Mouse (Mus musculus) CH12.LX (cell line): ENCODE data around the gene Tsc22d2. TPM values are rescaled to one million over a fixed set of nuclear protein-coding genes. Genes with fewer than 3 reads are reported as not detected.
A peak's percentile ranks its signal among the peaks of the same experiment; 100 is the strongest.

ENCODE experiments used
- DNase-seq: peaks from one replicate; pipeline ENCODE4 v3.0.0-alpha.2; 2013; ENCODE audit errors: extremely low read depth
- H3K27ac ChIP-seq: 2 replicates; pipeline ENCODE4 v1.5.1; 2012; ENCODE audit warnings: low read depth, mild to moderate bottlenecking, control low read depth, moderate library complexity; ENCODE audit not compliant: insufficient read depth
- H3K27me3 ChIP-seq: replicated peaks from 2 replicates; pipeline ENCODE3; 2012; ENCODE audit warnings: inconsistent platforms
- H3K36me3 ChIP-seq, 2 experiments: replicated peaks in 1 of 2; 2 replicates each; pipeline versions ENCODE3 to v1.6.1; 2012; ENCODE audit warnings: inconsistent platforms in 1 of 2, low read length in 1 of 2, mild to moderate bottlenecking in 1 of 2, mixed read lengths in 1 of 2, moderate library complexity in 1 of 2; ENCODE audit not compliant: control insufficient read depth in 1 of 2, insufficient read depth in 1 of 2
- H3K4me1 ChIP-seq, 2 experiments: 2 replicates each; pipeline ENCODE4 v1.6.1; 2012; ENCODE audit warnings: inconsistent platforms in 1 of 2, moderate library complexity in 1 of 2; ENCODE audit not compliant: insufficient read depth in 2 of 2, control insufficient read depth in 1 of 2
- H3K4me2 ChIP-seq: 2 replicates; pipeline ENCODE4 v1.6.1; 2012; ENCODE audit warnings: low read depth, mild to moderate bottlenecking, control low read depth; ENCODE audit not compliant: poor library complexity, insufficient read depth, severe bottlenecking
- H3K4me3 ChIP-seq, 3 experiments: fragments of 150-350 bp in 1 of 3; sonication (generic) in 1 of 3; replicated peaks in 1 of 3; 2 replicates each; pipeline versions ENCODE3 to v1.5.1; 2011 to 2012; ENCODE audit warnings: low read depth in 2 of 3, low read length in 2 of 3, mild to moderate bottlenecking in 2 of 3, moderate library complexity in 2 of 3, control low read depth in 1 of 3, improper control_type of control experiment in 1 of 3, inconsistent platforms in 1 of 3, mixed read lengths in 1 of 3; ENCODE audit not compliant: poor library complexity in 1 of 3
- H3K79me2 ChIP-seq: replicated peaks from 2 replicates; pipeline ENCODE4 v1.6.1; 2012; ENCODE audit warnings: mild to moderate bottlenecking, moderate library complexity; ENCODE audit not compliant: control insufficient read depth, poor library complexity, insufficient read depth, severe bottlenecking; ENCODE audit errors: extremely low read depth
- H3K9ac ChIP-seq: 2 replicates; pipeline ENCODE4 v1.6.1; 2012; ENCODE audit warnings: low read depth, mild to moderate bottlenecking, control low read depth, moderate library complexity; ENCODE audit not compliant: insufficient read depth
- H3K9me3 ChIP-seq: replicated peaks from 2 replicates; pipeline ENCODE3; 2012; ENCODE audit warnings: low read length, inconsistent platforms, mixed read lengths
- BHLHE40 ChIP-seq: IDR thresholded peaks from 2 replicates; pipeline ENCODE4 v1.6.1; 2011; ENCODE audit warnings: mild to moderate bottlenecking, low read depth, low read length, improper control_type of control experiment
- CHD1 ChIP-seq: IDR thresholded peaks from 2 replicates; pipeline ENCODE4 v1.6.1; 2012; ENCODE audit warnings: low read depth, low read length, improper control_type of control experiment, inconsistent platforms
- CHD2 ChIP-seq: IDR thresholded peaks from 2 replicates; pipeline ENCODE4 v1.6.1; 2011; ENCODE audit warnings: low read length, improper control_type of control experiment
- CTCF ChIP-seq, 2 experiments: IDR thresholded peaks in 1 of 2; conservative IDR thresholded peaks in 1 of 2; 2 replicates each; pipeline ENCODE4 v1.5.1; 2011 to 2012; ENCODE audit warnings: low read depth in 2 of 2, low read length in 2 of 2, improper control_type of control experiment in 1 of 2, inconsistent platforms in 1 of 2, mild to moderate bottlenecking in 1 of 2, moderate library complexity in 1 of 2
- E2F4 ChIP-seq: IDR thresholded peaks from 2 replicates; pipeline ENCODE4 v1.6.1; 2011; ENCODE audit warnings: low read depth, low read length, improper control_type of control experiment; ENCODE audit not compliant: insufficient replicate concordance
- ELF1 ChIP-seq: IDR thresholded peaks from 2 replicates; pipeline ENCODE4 v1.6.1; 2014; ENCODE audit warnings: low read depth, mild to moderate bottlenecking, inconsistent platforms, low read length, improper control_type of control experiment
- EP300 ChIP-seq: IDR thresholded peaks from 2 replicates; pipeline ENCODE4 v1.6.1; 2011; ENCODE audit warnings: low read length, improper control_type of control experiment
- ETS1 ChIP-seq: conservative IDR thresholded peaks from 2 replicates; pipeline ENCODE4 v1.6.1; 2012; ENCODE audit warnings: low read depth, mild to moderate bottlenecking, inconsistent platforms, low read length, improper control_type of control experiment, moderate library complexity
- GABPA ChIP-seq: IDR thresholded peaks from 2 replicates; pipeline ENCODE4 v1.6.1; 2012; ENCODE audit warnings: low read depth, low read length, improper control_type of control experiment, inconsistent platforms; ENCODE audit not compliant: insufficient replicate concordance
- HCFC1 ChIP-seq: IDR thresholded peaks from 2 replicates; pipeline ENCODE4 v1.6.1; 2012; ENCODE audit warnings: low read depth, mild to moderate bottlenecking, inconsistent platforms, low read length, improper control_type of control experiment
- IRF4 ChIP-seq: IDR thresholded peaks from 2 replicates; pipeline ENCODE4 v1.6.1; 2014; ENCODE audit warnings: low read depth, mild to moderate bottlenecking, inconsistent platforms, low read length, improper control_type of control experiment
- JUN ChIP-seq: IDR thresholded peaks from 2 replicates; pipeline ENCODE4 v1.6.1; 2011; ENCODE audit warnings: low read depth, mild to moderate bottlenecking, low read length, improper control_type of control experiment, moderate library complexity; ENCODE audit not compliant: insufficient read depth
- JUND ChIP-seq: conservative IDR thresholded peaks from 2 replicates; pipeline ENCODE4 v1.6.1; 2011; ENCODE audit warnings: low read depth, low read length, improper control_type of control experiment
- KAT2A ChIP-seq: IDR thresholded peaks from 2 replicates; pipeline ENCODE4 v1.6.1; 2012; ENCODE audit warnings: low read length, improper control_type of control experiment, inconsistent platforms; ENCODE audit not compliant: insufficient replicate concordance
- MAFK ChIP-seq: IDR thresholded peaks from 2 replicates; pipeline ENCODE4 v1.6.1; 2011; ENCODE audit warnings: low read length, improper control_type of control experiment; ENCODE audit not compliant: insufficient replicate concordance
- MAX ChIP-seq: IDR thresholded peaks from 2 replicates; pipeline ENCODE4 v1.6.1; 2011; ENCODE audit warnings: low read length, improper control_type of control experiment
- MAZ ChIP-seq: IDR thresholded peaks from 2 replicates; pipeline ENCODE4 v1.6.1; 2012; ENCODE audit warnings: low read depth, mild to moderate bottlenecking, inconsistent platforms, low read length, improper control_type of control experiment, moderate library complexity
- MEF2A ChIP-seq: IDR thresholded peaks from 2 replicates; pipeline ENCODE4 v1.6.1; 2014; ENCODE audit warnings: low read depth, mild to moderate bottlenecking, inconsistent platforms, low read length, improper control_type of control experiment, borderline replicate concordance
- MXI1 ChIP-seq: IDR thresholded peaks from 2 replicates; pipeline ENCODE4 v1.6.1; 2011; ENCODE audit warnings: mild to moderate bottlenecking, low read depth, low read length, improper control_type of control experiment
- MYC ChIP-seq: IDR thresholded peaks from 2 replicates; pipeline ENCODE4 v1.6.1; 2011; ENCODE audit warnings: low read depth, mild to moderate bottlenecking, improper control_type of control experiment, low read length
- NELFE ChIP-seq: IDR thresholded peaks from 2 replicates; pipeline ENCODE4 v1.6.1; 2011; ENCODE audit warnings: low read depth, low read length, improper control_type of control experiment
- NRF1 ChIP-seq: IDR thresholded peaks from 2 replicates; pipeline ENCODE4 v1.6.1; 2014; ENCODE audit warnings: low read depth, mild to moderate bottlenecking, inconsistent platforms, low read length, improper control_type of control experiment, moderate library complexity
- PAX5 ChIP-seq: IDR thresholded peaks from 2 replicates; pipeline ENCODE4 v1.6.1; 2012; ENCODE audit warnings: low read length, inconsistent platforms, mixed read lengths
- POLR2A ChIP-seq: IDR thresholded peaks from 2 replicates; pipeline ENCODE4 v1.6.1; 2011; ENCODE audit warnings: low read depth, mild to moderate bottlenecking, improper control_type of control experiment, low read length
- POLR2AphosphoS2 ChIP-seq: IDR thresholded peaks from 2 replicates; pipeline ENCODE4 v1.6.1; 2011; ENCODE audit warnings: low read depth, low read length, improper control_type of control experiment
- RAD21 ChIP-seq: IDR thresholded peaks from 2 replicates; pipeline ENCODE4 v1.6.1; 2011; ENCODE audit warnings: low read depth, mild to moderate bottlenecking, low read length, improper control_type of control experiment, moderate library complexity
- RCOR1 ChIP-seq: conservative IDR thresholded peaks from 2 replicates; pipeline ENCODE4 v1.6.1; 2012; ENCODE audit warnings: low read depth, mild to moderate bottlenecking, inconsistent platforms, low read length, improper control_type of control experiment
- SIN3A ChIP-seq: IDR thresholded peaks from 2 replicates; pipeline ENCODE4 v1.6.1; 2012; ENCODE audit warnings: low read length, improper control_type of control experiment, inconsistent platforms
- SMC3 ChIP-seq: IDR thresholded peaks from 2 replicates; pipeline ENCODE4 v1.6.1; 2011; ENCODE audit warnings: low read depth, low read length, improper control_type of control experiment
- TBP ChIP-seq: conservative IDR thresholded peaks from 2 replicates; pipeline ENCODE4 v1.6.1; 2011; ENCODE audit warnings: low read depth, low read length, improper control_type of control experiment
- TCF12 ChIP-seq: IDR thresholded peaks from 2 replicates; pipeline ENCODE4 v1.6.1; 2014; ENCODE audit warnings: low read depth, mild to moderate bottlenecking, inconsistent platforms, low read length, improper control_type of control experiment
- UBTF ChIP-seq: IDR thresholded peaks from 2 replicates; pipeline ENCODE4 v1.6.1; 2012; ENCODE audit warnings: low read depth, mild to moderate bottlenecking, inconsistent platforms, low read length, improper control_type of control experiment, moderate library complexity
- USF1 ChIP-seq: IDR thresholded peaks from 2 replicates; pipeline ENCODE4 v1.6.1; 2014; ENCODE audit warnings: low read depth, mild to moderate bottlenecking, inconsistent platforms, low read length, improper control_type of control experiment
- USF2 ChIP-seq: conservative IDR thresholded peaks from 2 replicates; pipeline ENCODE4 v1.6.1; 2011; ENCODE audit warnings: low read depth, low read length, improper control_type of control experiment
- ZC3H11A ChIP-seq: IDR thresholded peaks from 2 replicates; pipeline ENCODE4 v1.6.1; 2012; ENCODE audit warnings: low read depth, mild to moderate bottlenecking, inconsistent platforms, low read length, improper control_type of control experiment
- ZKSCAN1 ChIP-seq: IDR thresholded peaks from 2 replicates; pipeline ENCODE4 v1.6.1; 2012; ENCODE audit warnings: low read depth, inconsistent platforms, low read length, improper control_type of control experiment, borderline replicate concordance
- ZMIZ1 ChIP-seq: IDR thresholded peaks from 2 replicates; pipeline ENCODE4 v1.6.1; 2012; ENCODE audit warnings: low read depth, mild to moderate bottlenecking, inconsistent platforms, low read length, improper control_type of control experiment
- ZNF384 ChIP-seq: IDR thresholded peaks from 2 replicates; pipeline ENCODE4 v1.6.1; 2012; ENCODE audit warnings: low read depth, low read length, improper control_type of control experiment, inconsistent platforms
- dilution Hi-C: fragments of 300-500 bp; cut with MboI; formaldehyde crosslinking; loops from 2 replicates; pipeline ENCODE4 v1.14.3; 2020; ENCODE audit warnings: low sequenced_read_pairs; ENCODE audit not compliant: extremely low pct_unique_long_range_greater_than_20kb, extremely low pct_ligation_motif_present
- in situ Hi-C: fragments of 300-500 bp; cut with MboI; formaldehyde crosslinking; loops from 3 replicates; pipeline ENCODE4 v1.14.3; 2019; ENCODE audit warnings: low sequenced_read_pairs, low pct_ligation_motif_present, low pct_unique_long_range_greater_than_20kb, mixed read lengths
- polyA plus RNA-seq: library from polyadenylated mRNA; unstranded; fragments of >175 nt; gene quantifications from 2 replicates; pipeline ENCODE4 v1.2.1, GENCODE M21; 2012; ENCODE audit warnings: low read depth; ENCODE audit not compliant: insufficient read length
- total RNA-seq, 2 experiments: library from RNA; depleted of rRNA; stranded (reverse); fragments of 300-350 nt in 1 of 2; fragments of >200 nt in 1 of 2; gene quantifications; 2 replicates each; pipeline ENCODE4 v1.2.3; 2012 to 2014

The Tsc22d2 gene
- total and polyA plus RNA-seq, 3 experiments: 9.0 to 17.4 (median 12.9) TPM

DNA sequence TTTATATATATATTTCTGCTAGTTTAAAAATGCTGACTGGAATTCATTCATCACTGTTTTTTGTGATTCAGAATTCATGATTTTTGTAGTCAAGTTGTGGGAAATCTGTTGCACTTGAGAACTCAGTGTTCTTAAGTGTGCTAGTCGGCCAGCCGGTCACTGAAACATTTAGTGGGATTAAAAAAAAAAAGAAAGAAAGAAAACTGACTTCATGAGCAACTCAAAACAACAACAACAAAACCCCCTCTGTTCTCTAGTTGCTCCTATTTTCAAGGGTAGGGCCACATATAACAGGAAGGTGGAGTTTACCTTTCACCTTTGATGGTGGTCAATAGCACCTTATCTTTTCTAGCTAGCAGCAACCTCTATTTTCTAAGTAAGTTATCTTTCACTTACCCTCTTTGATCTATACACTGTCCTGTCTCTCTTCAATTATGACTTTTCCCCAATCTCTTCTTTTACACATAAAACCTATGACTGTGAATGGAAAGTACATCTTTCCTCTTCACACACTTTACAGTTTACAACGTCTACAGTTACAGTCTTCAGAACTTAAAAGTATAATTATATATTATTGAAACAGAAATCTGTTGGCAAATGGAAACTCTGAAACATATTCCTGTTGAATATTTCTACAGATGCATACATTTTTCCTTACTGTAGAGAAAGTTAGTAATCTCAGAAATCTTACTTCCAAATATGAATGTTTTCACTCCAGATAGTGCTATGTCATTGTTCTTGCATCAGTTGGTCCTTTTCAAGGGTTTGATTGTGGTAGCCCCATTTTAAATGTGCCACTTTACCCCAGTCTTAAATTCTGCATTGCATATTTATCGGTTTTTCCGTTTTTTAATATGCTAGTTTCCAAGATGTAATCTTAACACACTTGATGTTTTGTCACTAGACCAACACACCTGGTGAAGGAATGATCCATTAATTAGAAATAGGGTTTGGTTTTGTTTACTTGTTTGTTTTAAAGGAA, 4.5 kb downstream of the Tsc22d2 start:
- dilution Hi-C loops (no loop called here), in situ Hi-C loops (loop anchor here (25.0 kb wide), 1 partner anchor 268 kb away; the partner anchor contains the start of gene Siah2)
- TF ChIP-seq HCFC1 (no peak), TCF12 (no peak), ETS1 (no peak), TBP (no peak), UBTF (no peak), POLR2A (no peak), MXI1 (0 out of 2 replicates have a peak, but pooled peaks have one; percentile 24), BHLHE40 (no peak), NELFE (no peak), PAX5 (no peak), ZC3H11A (no peak), ZMIZ1 (no peak), RAD21 (no peak), NRF1 (no peak), ZKSCAN1 (no peak), SIN3A (peak; percentile 81), MAFK (no peak), IRF4 (no peak), JUND (no peak), E2F4 (no peak), JUN (no peak), MAZ (no peak), CHD1 (peak; percentile 95), MYC (no peak), USF1 (no peak), GABPA (no peak), RCOR1 (no peak), USF2 (no peak), MEF2A (no peak), KAT2A (no peak), EP300 (0 out of 2 replicates have a peak, but pooled peaks have one; percentile 28), MAX (no peak), ELF1 (no peak), CHD2 (no peak), SMC3 (no peak), POLR2AphosphoS2 (no peak), ZNF384 (0 out of 2 replicates have a peak, but pooled peaks have one; percentile 20), CTCF (conservative IDR thresholded peaks at IDR 0.05 in 1 of 2, IDR thresholded peaks at IDR 0.05 in 1 of 2; ENCODE audit: low read depth in 2 of 2, low read length in 2 of 2) (no peak)
- H3K9ac ChIP-seq: peak overlapping the region; percentile 93
- no peaks in the 10 kb centered on the region for H3K27me3 ChIP-seq
- H3K27ac ChIP-seq: no peak overlapping the region
- H3K9me3 ChIP-seq: no peaks in the 10 kb centered on the region
- DNase-seq: peak; percentile 28
- H3K79me2 ChIP-seq: peaks cover 50% of the 10 kb centered on the region
- no peak overlapping the region; the same call in 1 of the 2 replicates for H3K4me2 ChIP-seq
- H3K4me3 ChIP-seq: peak overlapping the region; percentile 64 to 96 (median 78)
- H3K36me3 ChIP-seq: peaks cover 0 to 14% of the 10 kb centered on the region in 2 experiments
- H3K4me1 ChIP-seq: peaks cover 0 to 19% of the 10 kb centered on the region in 2 experiments; a peak in 2 of 4 replicates
